Mouse (Mus musculus): ENCODE measurements around the gene Nrxn2. TPM values are rescaled to one million over a fixed set of nuclear protein-coding genes. Genes with fewer than 3 reads are reported as not detected.

Gene Nrxn2
- polyA plus RNA-seq, 1 experiment from 2014 or later = 5.0 TPM

- Histone ChIP-seq H3K36me3 (replicated peaks; ENCODE audit: control insufficient read depth, insufficient read depth, low read depth, low read length) (no peaks in the 10 kb centered on the region), H3K9ac (replicated peaks; ENCODE audit: low read length) (0 out of 2 replicates have a peak overlapping the region, but pooled peaks have one; percentile 18), H3K4me3 (ENCODE audit: low read depth, low read length) (no peak overlapping the region), H3K4me1 (ENCODE audit: control insufficient read depth, insufficient read depth, low read length) (no peaks in the 10 kb centered on the region; the same call in 1 of the 2 replicates), H3K27ac (replicated peaks; ENCODE audit: low read depth, low read length) (no peak overlapping the region), H3K27me3 (ENCODE audit: control insufficient read depth, insufficient read depth, low read length) (peaks cover 2% of the 10 kb centered on the region; the same call in 1 of the 2 replicates), H3K4me2 (ENCODE audit: low read depth, low read length) (no peak overlapping the region), H3K9me3 (replicated peaks; ENCODE audit: control insufficient read depth, low read length) (no peaks in the 10 kb centered on the region)
- ATAC-seq (replicated peaks; ENCODE audit: insufficient number of reproducible peaks, low FRiP score, low TSS enrichment, low read depth) (no peak), DNase-seq (ENCODE audit: low spot score) (no peak)
- WGBS = 84% methylated on average over 13 of the region's 13 CpGs
These were observed 66.6 kb downstream of the Nrxn2 start for GRCm38 (mm10) chr19:6485059-6485630.

DNA sequence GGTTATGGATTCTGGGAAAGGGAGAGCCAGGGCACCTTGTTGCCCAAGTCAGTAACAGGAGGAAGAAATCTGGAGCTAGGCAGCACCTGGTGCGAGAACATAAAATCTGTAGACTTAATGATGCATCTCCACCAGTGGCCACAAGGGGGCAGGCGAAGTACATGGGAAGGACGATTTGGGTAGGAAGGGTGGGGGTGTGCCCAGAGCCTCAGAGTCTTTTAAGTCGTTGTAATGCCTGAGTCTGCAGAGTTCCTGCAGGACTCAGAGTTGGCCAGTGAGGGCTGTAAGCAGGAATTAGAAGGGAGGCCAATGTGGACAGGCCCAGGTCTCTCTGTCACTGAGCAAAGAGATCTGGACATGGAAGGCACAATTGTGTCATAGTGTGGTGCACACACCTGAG is 70.5 kb downstream of the Nrxn2 start:
- Histone ChIP-seq H3K4me3 (ENCODE audit: low read depth, low read length) (no peak overlapping the region), H3K4me1 (ENCODE audit: control insufficient read depth, insufficient read depth, low read length) (no peaks in the 10 kb centered on the region; the same call in 1 of the 2 replicates), H3K4me2 (ENCODE audit: low read depth, low read length) (no peak overlapping the region), H3K9ac (replicated peaks; ENCODE audit: low read length) (no peak overlapping the region), H3K27me3 (ENCODE audit: control insufficient read depth, insufficient read depth, low read length) (peaks cover 12% of the 10 kb centered on the region), H3K27ac (replicated peaks; ENCODE audit: low read depth, low read length) (no peak overlapping the region), H3K9me3 (replicated peaks; ENCODE audit: control insufficient read depth, low read length) (no peaks in the 10 kb centered on the region), H3K36me3 (replicated peaks; ENCODE audit: control insufficient read depth, insufficient read depth, low read depth, low read length) (no peaks in the 10 kb centered on the region)
- ATAC-seq (replicated peaks; ENCODE audit: insufficient number of reproducible peaks, low FRiP score, low TSS enrichment, low read depth) (0 out of 2 replicates have a peak, but pooled peaks have one; percentile 30), DNase-seq (ENCODE audit: low spot score) (peak; percentile 94)
- 1% methylated on average over 4 of the region's 4 CpGs for WGBS

- no peak for DNase-seq (ENCODE audit: low spot score)
- H3K9me3 ChIP-seq (replicated peaks; ENCODE audit: control insufficient read depth, low read length) = no peaks in the 10 kb centered on the region
- ATAC-seq (replicated peaks; ENCODE audit: insufficient number of reproducible peaks, low FRiP score, low TSS enrichment, low read depth) = no peak
- H3K4me2 ChIP-seq (ENCODE audit: low read depth, low read length) = no peak overlapping the region
- WGBS = 82% methylated on average over 8 of the region's 8 CpGs
- H3K9ac ChIP-seq (replicated peaks; ENCODE audit: low read length) = no peak overlapping the region
- no peak overlapping the region for H3K4me3 ChIP-seq (ENCODE audit: low read depth, low read length)
- no peak overlapping the region for H3K27ac ChIP-seq (replicated peaks; ENCODE audit: low read depth, low read length)
- H3K36me3 ChIP-seq (replicated peaks; ENCODE audit: control insufficient read depth, insufficient read depth, low read depth, low read length) = no peaks in the 10 kb centered on the region
- no peaks in the 10 kb centered on the region; the same call in 1 of the 2 replicates for H3K4me1 ChIP-seq (ENCODE audit: control insufficient read depth, insufficient read depth, low read length)
- peaks cover 31% of the 10 kb centered on the region for H3K27me3 ChIP-seq (ENCODE audit: control insufficient read depth, insufficient read depth, low read length)
These were observed 73.0 kb downstream of the Nrxn2 start for GRCm38 (mm10) chr19:6491538-6491937.

DNA sequence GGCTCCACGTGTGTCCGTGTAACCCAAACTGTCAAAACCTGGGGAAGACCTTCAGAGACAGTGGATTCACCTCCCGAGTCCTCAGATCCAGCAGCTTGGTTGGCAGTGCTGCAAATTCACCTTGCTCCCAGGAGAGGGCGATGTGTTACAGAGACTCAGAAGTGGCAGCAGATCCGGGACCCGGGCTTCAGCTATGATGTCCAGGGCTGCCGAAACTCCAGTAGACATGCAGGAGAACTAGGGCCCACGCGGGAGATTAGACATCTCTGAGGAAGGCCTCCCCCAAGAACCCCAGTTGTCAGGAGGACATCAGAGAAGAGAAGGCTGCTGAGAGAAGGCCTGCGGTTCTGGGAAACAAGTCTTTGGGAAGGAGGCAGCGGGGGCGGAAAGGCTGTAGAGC is 73.6 kb downstream of the Nrxn2 start:
- H3K36me3 ChIP-seq (replicated peaks; ENCODE audit: control insufficient read depth, insufficient read depth, low read depth, low read length) = no peaks in the 10 kb centered on the region
- ATAC-seq (replicated peaks; ENCODE audit: insufficient number of reproducible peaks, low FRiP score, low TSS enrichment, low read depth) (no peak), DNase-seq (ENCODE audit: low spot score) (peak; percentile 82)
- WGBS = 20% methylated on average over 12 of the region's 12 CpGs
- no peak overlapping the region for H3K27ac ChIP-seq (replicated peaks; ENCODE audit: low read depth, low read length)
- no peaks in the 10 kb centered on the region for H3K9me3 ChIP-seq (replicated peaks; ENCODE audit: control insufficient read depth, low read length)
- H3K4me2 ChIP-seq (ENCODE audit: low read depth, low read length) = no peak overlapping the region
- H3K4me1 ChIP-seq (ENCODE audit: control insufficient read depth, insufficient read depth, low read length) = no peaks in the 10 kb centered on the region; the same call in 1 of the 2 replicates
- H3K9ac ChIP-seq (replicated peaks; ENCODE audit: low read length) = no peak overlapping the region
- no peak overlapping the region for H3K4me3 ChIP-seq (ENCODE audit: low read depth, low read length)
- peaks cover 35% of the 10 kb centered on the region for H3K27me3 ChIP-seq (ENCODE audit: control insufficient read depth, insufficient read depth, low read length)

GRCm38 (mm10) chr19:6493219-6493618 is 74.7 kb downstream of the Nrxn2 start:
- DNase-seq (ENCODE audit: low spot score) = no peak
- Histone ChIP-seq H3K4me1 (ENCODE audit: control insufficient read depth, insufficient read depth, low read length) (peaks cover 5% of the 10 kb centered on the region), H3K4me3 (ENCODE audit: low read depth, low read length) (no peak overlapping the region), H3K9me3 (replicated peaks; ENCODE audit: control insufficient read depth, low read length) (no peaks in the 10 kb centered on the region), H3K27ac (replicated peaks; ENCODE audit: low read depth, low read length) (no peak overlapping the region), H3K27me3 (ENCODE audit: control insufficient read depth, insufficient read depth, low read length) (peaks cover 39% of the 10 kb centered on the region), H3K9ac (replicated peaks; ENCODE audit: low read length) (no peak overlapping the region), H3K4me2 (ENCODE audit: low read depth, low read length) (no peak overlapping the region), H3K36me3 (replicated peaks; ENCODE audit: control insufficient read depth, insufficient read depth, low read depth, low read length) (no peaks in the 10 kb centered on the region)
- no peak for ATAC-seq (replicated peaks; ENCODE audit: insufficient number of reproducible peaks, low FRiP score, low TSS enrichment, low read depth)
- WGBS = 81% methylated on average over 7 of the region's 7 CpGs

GRCm38 (mm10) chr19:6494032-6494431 is 75.5 kb downstream of the Nrxn2 start:
- no peak for ATAC-seq (replicated peaks; ENCODE audit: insufficient number of reproducible peaks, low FRiP score, low TSS enrichment, low read depth)
- H3K4me3 ChIP-seq (ENCODE audit: low read depth, low read length) = no peak overlapping the region
- H3K27me3 ChIP-seq (ENCODE audit: control insufficient read depth, insufficient read depth, low read length) = peaks cover 46% of the 10 kb centered on the region
- peaks cover 6% of the 10 kb centered on the region for H3K4me1 ChIP-seq (ENCODE audit: control insufficient read depth, insufficient read depth, low read length)
- no peaks in the 10 kb centered on the region for H3K9me3 ChIP-seq (replicated peaks; ENCODE audit: control insufficient read depth, low read length)
- H3K27ac ChIP-seq (replicated peaks; ENCODE audit: low read depth, low read length) = no peak overlapping the region
- WGBS = 64% methylated on average over 7 of the region's 7 CpGs
- no peak overlapping the region for H3K4me2 ChIP-seq (ENCODE audit: low read depth, low read length)
- DNase-seq (ENCODE audit: low spot score) = no peak
- H3K9ac ChIP-seq (replicated peaks; ENCODE audit: low read length) = no peak overlapping the region
- no peaks in the 10 kb centered on the region for H3K36me3 ChIP-seq (replicated peaks; ENCODE audit: control insufficient read depth, insufficient read depth, low read depth, low read length)

GRCm38 (mm10) chr19:6494504-6495170 is 76.1 kb downstream of the Nrxn2 start:
- H3K4me2 ChIP-seq (ENCODE audit: low read depth, low read length) = no peak overlapping the region
- no peak overlapping the region for H3K27ac ChIP-seq (replicated peaks; ENCODE audit: low read depth, low read length)
- no peak for ATAC-seq (replicated peaks; ENCODE audit: insufficient number of reproducible peaks, low FRiP score, low TSS enrichment, low read depth)
- no peak for DNase-seq (ENCODE audit: low spot score)
- H3K4me3 ChIP-seq (ENCODE audit: low read depth, low read length) = no peak overlapping the region
- H3K4me1 ChIP-seq (ENCODE audit: control insufficient read depth, insufficient read depth, low read length) = peaks cover 6% of the 10 kb centered on the region; the same call in 1 of the 2 replicates
- H3K9ac ChIP-seq (replicated peaks; ENCODE audit: low read length) = no peak overlapping the region
- H3K27me3 ChIP-seq (ENCODE audit: control insufficient read depth, insufficient read depth, low read length) = peaks cover 52% of the 10 kb centered on the region
- no peaks in the 10 kb centered on the region for H3K36me3 ChIP-seq (replicated peaks; ENCODE audit: control insufficient read depth, insufficient read depth, low read depth, low read length)
- no peaks in the 10 kb centered on the region for H3K9me3 ChIP-seq (replicated peaks; ENCODE audit: control insufficient read depth, low read length)
- 69% methylated on average over 18 of the region's 18 CpGs for WGBS

GRCm38 (mm10) chr19:6495714-6496113 is 77.2 kb downstream of the Nrxn2 start:
- Histone ChIP-seq H3K4me3 (ENCODE audit: low read depth, low read length) (no peak overlapping the region), H3K9ac (replicated peaks; ENCODE audit: low read length) (no peak overlapping the region), H3K4me1 (ENCODE audit: control insufficient read depth, insufficient read depth, low read length) (peaks cover 6% of the 10 kb centered on the region; the same call in 1 of the 2 replicates), H3K9me3 (replicated peaks; ENCODE audit: control insufficient read depth, low read length) (no peaks in the 10 kb centered on the region), H3K4me2 (ENCODE audit: low read depth, low read length) (no peak overlapping the region), H3K27ac (replicated peaks; ENCODE audit: low read depth, low read length) (no peak overlapping the region), H3K36me3 (replicated peaks; ENCODE audit: control insufficient read depth, insufficient read depth, low read depth, low read length) (no peaks in the 10 kb centered on the region), H3K27me3 (ENCODE audit: control insufficient read depth, insufficient read depth, low read length) (peaks cover 63% of the 10 kb centered on the region)
- 39% methylated on average over 8 of the region's 8 CpGs for WGBS
- ATAC-seq (replicated peaks; ENCODE audit: insufficient number of reproducible peaks, low FRiP score, low TSS enrichment, low read depth) = no peak
- DNase-seq (ENCODE audit: low spot score) = no peak

Measured in embryonic facial prominence, embryonic 11.5 days (tissue).